Mouse (Mus musculus) heart, embryonic 12.5 days (tissue): Measurements from ENCODE around the gene Tinf2. TPM values are rescaled to one million over a fixed set of nuclear protein-coding genes. Genes with fewer than 3 reads are reported as not detected.

ENCODE experiments used
- ATAC-seq: fragments of 200-750 bp; cut with Nextera tagmentation; 2 replicates; pipeline ENCODE4 v1.8.0; 2017; ENCODE audit warnings: moderate TSS enrichment, moderate library complexity; ENCODE audit not compliant: insufficient number of reproducible peaks, low FRiP score
- H3K27ac ChIP-seq: fragments of 300-500 bp; sonication (generic); 2 replicates; pipeline ENCODE4 v1.5.1; 2016; ENCODE audit warnings: mild to moderate bottlenecking, moderate library complexity; ENCODE audit not compliant: poor library complexity, severe bottlenecking
- H3K27me3 ChIP-seq: fragments of 300-500 bp; sonication (generic); replicated peaks from 2 replicates; pipeline ENCODE4 v1.6.1; 2016; ENCODE audit warnings: mild to moderate bottlenecking, moderate library complexity
- H3K36me3 ChIP-seq: fragments of 300-500 bp; sonication (generic); 2 replicates; pipeline ENCODE4 v1.6.1; 2016; ENCODE audit warnings: mild to moderate bottlenecking, moderate library complexity
- H3K4me1 ChIP-seq: fragments of 300-500 bp; sonication (generic); replicated peaks from 2 replicates; pipeline ENCODE4 v1.6.1; 2016; ENCODE audit warnings: mild to moderate bottlenecking
- H3K4me2 ChIP-seq: fragments of 300-500 bp; sonication (generic); 2 replicates; pipeline ENCODE4 v1.6.1; 2016; ENCODE audit warnings: mild to moderate bottlenecking, moderate library complexity
- H3K4me3 ChIP-seq: fragments of 300-500 bp; sonication (generic); 2 replicates; pipeline ENCODE4 v1.5.1; 2016; ENCODE audit warnings: mild to moderate bottlenecking
- H3K9ac ChIP-seq: fragments of 300-500 bp; sonication (generic); 2 replicates; pipeline ENCODE4 v1.6.1; 2016; ENCODE audit warnings: mild to moderate bottlenecking, moderate library complexity
- H3K9me3 ChIP-seq: fragments of 300-500 bp; sonication (generic); replicated peaks from 2 replicates; pipeline ENCODE4 v1.6.1; 2016; ENCODE audit warnings: mild to moderate bottlenecking, moderate library complexity
- WGBS: fragments of 180-500 bp; shearing (Covaris S2); methylation state at CpG from one replicate; pipeline ENCODE4 v1.1.7; 2016; 5-methylcytosine and 5-hydroxymethylcytosine counted together
- polyA plus RNA-seq: library from polyadenylated mRNA; unstranded; fragments of >200 nt; fragmentation: Nextera tagmentation; extraction: Ambion mirVana; gene quantifications from 2 replicates; pipeline ENCODE4 v1.2.1, GENCODE M21; 2016

The Tinf2 gene
- polyA plus RNA-seq, 1 experiment from 2014 or later, result 37.6 TPM

- H3K9me3 ChIP-seq, result no peaks in the 10 kb centered on the region
- H3K27me3 ChIP-seq, result no peaks in the 10 kb centered on the region
- 4% methylated on average over 23 of the region's 23 CpGs for WGBS
- peaks cover 81% of the 10 kb centered on the region for H3K36me3 ChIP-seq
- H3K27ac ChIP-seq, result peak overlapping the region; percentile 79
- peak overlapping the region; percentile 90 for H3K9ac ChIP-seq
- ATAC-seq, result 0 out of 2 replicates have a peak, but pooled peaks have one; percentile 6
- peak overlapping the region; percentile 98 for H3K4me2 ChIP-seq
- peaks cover 18% of the 10 kb centered on the region for H3K4me1 ChIP-seq
- peak overlapping the region; percentile 89 for H3K4me3 ChIP-seq
Measured at GRCm38 (mm10) chr14:55634874-55635522, 46.6 kb downstream of the Tinf2 start.

GRCm38 (mm10) chr14:55629312-55629711 lies 52.3 kb downstream of the Tinf2 start:
- 50% methylated on average over 5 of the region's 5 CpGs for WGBS
- H3K27ac ChIP-seq, result no peak overlapping the region
- H3K9ac ChIP-seq, result no peak overlapping the region
- ATAC-seq, result no peak
- H3K4me2 ChIP-seq, result no peak overlapping the region
- H3K36me3 ChIP-seq, result peaks cover 98% of the 10 kb centered on the region
- H3K4me3 ChIP-seq, result no peak overlapping the region
- peaks cover 9% of the 10 kb centered on the region for H3K4me1 ChIP-seq
- H3K9me3 ChIP-seq, result no peaks in the 10 kb centered on the region
- H3K27me3 ChIP-seq, result no peaks in the 10 kb centered on the region

GRCm38 (mm10) chr14:55628077-55628827 lies 53.4 kb downstream of the Tinf2 start:
- H3K27me3 ChIP-seq, result no peaks in the 10 kb centered on the region
- WGBS, result 88% methylated on average over 27 of the region's 27 CpGs
- no peak for ATAC-seq
- no peak overlapping the region for H3K9ac ChIP-seq
- H3K4me2 ChIP-seq, result no peak overlapping the region
- H3K27ac ChIP-seq, result no peak overlapping the region
- no peak overlapping the region for H3K4me3 ChIP-seq
- no peaks in the 10 kb centered on the region for H3K9me3 ChIP-seq
- H3K4me1 ChIP-seq, result peaks cover 7% of the 10 kb centered on the region
- H3K36me3 ChIP-seq, result peaks cover 99% of the 10 kb centered on the region

Other genes with a start within 250 kb of the Tinf2 start
- 63.3 and 64.5 TPM in 2 replicates for gene Dhrs4, start 203.1 kb downstream of the Tinf2 start, polyA plus RNA-seq
- 2.4 and 2.6 TPM in 2 replicates for gene Carmil3, start 191.2 kb downstream of the Tinf2 start, polyA plus RNA-seq
- gene Cpne6, start 171.4 kb downstream of the Tinf2 start, polyA plus RNA-seq, result 0.30 and 0.59 TPM in 2 replicates
- not detected in 2 replicates for gene Nrl, start 156.8 kb downstream of the Tinf2 start, polyA plus RNA-seq
- gene Pck2, start 141.6 kb downstream of the Tinf2 start, polyA plus RNA-seq, result 38.8 and 43.0 TPM in 2 replicates
- gene Dcaf11, start 121.8 kb downstream of the Tinf2 start, polyA plus RNA-seq, result 73.2 and 78.7 TPM in 2 replicates
- 0.96 TPM in 1 of 2 replicates, not detected in the other for gene A730061H03Rik, start 121.4 kb downstream of the Tinf2 start, polyA plus RNA-seq
- gene Fitm1, start 106.2 kb downstream of the Tinf2 start, polyA plus RNA-seq, result 114 and 118 TPM in 2 replicates
- 211 and 212 TPM in 2 replicates for gene Psme1, start 103.7 kb downstream of the Tinf2 start, polyA plus RNA-seq
- 16.3 and 21.5 TPM in 2 replicates for gene Emc9, start 96.5 kb downstream of the Tinf2 start, polyA plus RNA-seq
- 200 and 213 TPM in 2 replicates for gene Psme2, start 90.7 kb downstream of the Tinf2 start, polyA plus RNA-seq
- gene Rnf31, start 90.1 kb downstream of the Tinf2 start, polyA plus RNA-seq, result 16.4 and 16.8 TPM in 2 replicates
- 8.7 and 9.4 TPM in 2 replicates for gene Irf9, start 78.2 kb downstream of the Tinf2 start, polyA plus RNA-seq
- 16.5 and 17.5 TPM in 2 replicates for gene Rec8, start 63.8 kb downstream of the Tinf2 start, polyA plus RNA-seq
- 66.1 and 68.4 TPM in 2 replicates for gene Ipo4, start 45.9 kb downstream of the Tinf2 start, polyA plus RNA-seq
- 3.4 and 5.2 TPM in 2 replicates for gene Gm49378, start 43.9 kb downstream of the Tinf2 start, polyA plus RNA-seq
- 86.2 and 92.6 TPM in 2 replicates for gene Tm9sf1, start 38.0 kb downstream of the Tinf2 start, polyA plus RNA-seq
- gene Tssk4, start 31.6 kb downstream of the Tinf2 start, polyA plus RNA-seq, result 0.45 and 0.60 TPM in 2 replicates
- 74.1 and 76.7 TPM in 2 replicates for gene Mdp1, start 21.3 kb downstream of the Tinf2 start, polyA plus RNA-seq
- 39.8 and 44.6 TPM in 2 replicates for gene Gmpr2, start 9.9 kb downstream of the Tinf2 start, polyA plus RNA-seq
- gene Nedd8, start 9.7 kb downstream of the Tinf2 start, polyA plus RNA-seq, result 457 and 491 TPM in 2 replicates
- gene Tgm1, start 32.1 kb upstream of the Tinf2 start, polyA plus RNA-seq, result 0.27 and 0.70 TPM in 2 replicates
- 20.9 and 24.4 TPM in 2 replicates for gene Rabggta, start 40.4 kb upstream of the Tinf2 start, polyA plus RNA-seq
- gene Dhrs1, start 63.9 kb upstream of the Tinf2 start, polyA plus RNA-seq, result 59.2 and 60.8 TPM in 2 replicates
- 27.7 and 30.6 TPM in 2 replicates for gene Nop9, start 63.9 kb upstream of the Tinf2 start, polyA plus RNA-seq
- gene Cideb, start 76.6 kb upstream of the Tinf2 start, polyA plus RNA-seq, result 1.0 and 1.2 TPM in 2 replicates
- gene Ltb4r2, start 79.6 kb upstream of the Tinf2 start, polyA plus RNA-seq, result 0.49 and 0.54 TPM in 2 replicates
- 0.49 and 0.76 TPM in 2 replicates for gene Ltb4r1, start 84.1 kb upstream of the Tinf2 start, polyA plus RNA-seq
- gene Adcy4, start 102.3 kb upstream of the Tinf2 start, polyA plus RNA-seq, result 24.4 and 26.2 TPM in 2 replicates
- 19.7 and 20.3 TPM in 2 replicates for gene Ripk3, start 107.0 kb upstream of the Tinf2 start, polyA plus RNA-seq
- 17.5 and 18.6 TPM in 2 replicates for gene Nfatc4, start 141.3 kb upstream of the Tinf2 start, polyA plus RNA-seq
- 33.3 and 38.2 TPM in 2 replicates for gene Nynrin, start 172.2 kb upstream of the Tinf2 start, polyA plus RNA-seq
- 0.32 and 0.57 TPM in 2 replicates for gene Cbln3, start 202.6 kb upstream of the Tinf2 start, polyA plus RNA-seq
- 19.8 TPM in 2 replicates for gene Khnyn, start 203.1 kb upstream of the Tinf2 start, polyA plus RNA-seq
- gene Sdr39u1, start 218.5 kb upstream of the Tinf2 start, polyA plus RNA-seq, result 38.2 and 40.4 TPM in 2 replicates